In the genomic region with DNA sequence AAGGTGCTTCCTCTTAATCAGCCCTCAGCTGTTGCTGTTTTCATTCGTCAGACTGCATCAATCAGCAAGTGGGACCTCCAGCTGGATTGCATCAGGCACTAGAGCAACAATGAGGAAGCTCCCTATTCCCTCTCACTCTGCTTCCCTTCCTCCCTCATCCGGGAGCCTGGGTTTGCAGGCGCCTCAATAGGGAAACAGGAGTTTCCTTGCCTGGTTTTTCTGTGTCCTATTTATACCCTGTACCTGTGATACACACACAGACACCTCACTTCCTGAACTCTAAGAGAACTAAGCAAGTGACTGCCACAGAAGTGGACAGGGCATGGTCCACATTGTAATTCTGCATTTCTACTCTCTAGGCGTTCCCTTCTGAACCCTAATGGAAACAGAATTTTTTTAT, we compare ENCODE assay signal across 26 mouse cellular contexts.
A peak's percentile ranks its signal among the peaks of the same experiment; 100 is the strongest.
DNase-seq lines count a peak whose midpoint lies in the region; ATAC-seq and TF ChIP-seq lines count a peak whose summit lies in the region.
"Had no signal": no experiment of that assay in that cellular context is flagged by ENCODE, and none has a peak within 500 bp of the region (broad histone marks: within the 10 kb centered on the region; RNA-seq: fewer than 3 reads in every experiment).

No protein-coding gene starts in this region.

- 48% methylated on average over 4 of the region's 4 CpGs for WGBS in embryonic facial prominence, embryonic 13.5 days
- WGBS in embryonic facial prominence, embryonic 10.5 days = 58% methylated on average over 4 of the region's 4 CpGs
- 62% methylated on average over 4 of the region's 4 CpGs for WGBS in hindbrain, embryonic 10.5 days
- WGBS in hindbrain, postnatal 0 days = 71% methylated on average over 4 of the region's 4 CpGs
- WGBS in lung, postnatal 0 days = 38% methylated on average over 4 of the region's 4 CpGs
- 84% methylated on average over 4 of the region's 4 CpGs for WGBS in forebrain, embryonic 14.5 days

- no peak for TF ChIP-seq EP300 in lung, postnatal 0 days (IDR thresholded peaks at IDR 0.05)

- no peaks in the 10 kb centered on the region for H3K36me3 ChIP-seq in embryonic facial prominence, embryonic 13.5 days
- H3K36me3 ChIP-seq in embryonic facial prominence, embryonic 10.5 days (replicated peaks) = no peaks in the 10 kb centered on the region
- no peaks in the 10 kb centered on the region for H3K36me3 ChIP-seq in hindbrain, embryonic 10.5 days
- H3K36me3 ChIP-seq in hindbrain, postnatal 0 days (ENCODE audit: insufficient read depth, low read length) = no peaks in the 10 kb centered on the region
- no peaks in the 10 kb centered on the region for H3K36me3 ChIP-seq in lung, postnatal 0 days (ENCODE audit: insufficient read depth, low read length)
- H3K36me3 ChIP-seq in forebrain, embryonic 14.5 days (ENCODE audit: control insufficient read depth, insufficient read depth, low read length) = no peaks in the 10 kb centered on the region
- H3K36me3 ChIP-seq: embryonic facial prominence, embryonic 12.5 days; forebrain, embryonic 10.5 days; G1E had no signal

- H3K9ac ChIP-seq in embryonic facial prominence, embryonic 13.5 days = no peak overlapping the region
- no peak overlapping the region for H3K9ac ChIP-seq in hindbrain, postnatal 0 days (replicated peaks; ENCODE audit: low read length)
- H3K9ac ChIP-seq in lung, postnatal 0 days (replicated peaks; ENCODE audit: low read depth) = no peak overlapping the region
- H3K9ac ChIP-seq in forebrain, embryonic 14.5 days (ENCODE audit: low read length) = no peak overlapping the region
- H3K9ac ChIP-seq: embryonic facial prominence, embryonic 12.5 days; forebrain, embryonic 13.5 days; forebrain, postnatal 0 days; hindbrain, embryonic 14.5 days had no signal

- H3K9me3 ChIP-seq in embryonic facial prominence, embryonic 13.5 days = peaks cover 5% of the 10 kb centered on the region
- no peaks in the 10 kb centered on the region for H3K9me3 ChIP-seq in embryonic facial prominence, embryonic 10.5 days
- H3K9me3 ChIP-seq in hindbrain, embryonic 10.5 days = 0 out of 2 replicates have a peak, but pooled peaks cover 2% of the 10 kb centered on the region
- H3K9me3 ChIP-seq in hindbrain, postnatal 0 days (ENCODE audit: low read length) = 0 out of 2 replicates have a peak, but pooled peaks cover 4% of the 10 kb centered on the region
- H3K9me3 ChIP-seq in lung, postnatal 0 days (ENCODE audit: low read length) = no peaks in the 10 kb centered on the region; the same call in 1 of the 2 replicates
- 0 out of 2 replicates have a peak, but pooled peaks cover 3% of the 10 kb centered on the region for H3K9me3 ChIP-seq in forebrain, embryonic 14.5 days (replicated peaks; ENCODE audit: control insufficient read depth, low read length)
- H3K9me3 ChIP-seq: embryonic facial prominence, embryonic 12.5 days had no signal

- no peak overlapping the region for H3K4me3 ChIP-seq in embryonic facial prominence, embryonic 13.5 days
- no peak overlapping the region for H3K4me3 ChIP-seq in embryonic facial prominence, embryonic 10.5 days
- no peak overlapping the region for H3K4me3 ChIP-seq in hindbrain, embryonic 10.5 days
- H3K4me3 ChIP-seq in hindbrain, postnatal 0 days (ENCODE audit: low read length) = no peak overlapping the region
- no peak overlapping the region for H3K4me3 ChIP-seq in lung, postnatal 0 days (ENCODE audit: low read depth, low read length)
- no peak overlapping the region for H3K4me3 ChIP-seq in forebrain, embryonic 14.5 days (ENCODE audit: low read depth, low read length)
- H3K4me3 ChIP-seq: embryonic facial prominence, embryonic 12.5 days; forebrain, embryonic 10.5 days; forebrain, embryonic 13.5 days; gastrocnemius, adult 2 months; heart, adult 2 months had no signal

- ATAC-seq in embryonic facial prominence, embryonic 13.5 days (ENCODE audit: insufficient number of reproducible peaks, insufficient read depth, low FRiP score, low TSS enrichment, low read depth) = no peak
- no peak for ATAC-seq in hindbrain, postnatal 0 days
- ATAC-seq in lung, postnatal 0 days = no peak
- no peak for ATAC-seq in forebrain, embryonic 14.5 days
- ATAC-seq: forebrain, embryonic 13.5 days; forebrain, postnatal 0 days; Patski had no signal

- peak overlapping the region; percentile 52 for H3K27ac ChIP-seq in embryonic facial prominence, embryonic 13.5 days
- no peak overlapping the region for H3K27ac ChIP-seq in embryonic facial prominence, embryonic 10.5 days (replicated peaks)
- peak overlapping the region; percentile 56 for H3K27ac ChIP-seq in hindbrain, embryonic 10.5 days
- H3K27ac ChIP-seq in hindbrain, postnatal 0 days = no peak overlapping the region
- H3K27ac ChIP-seq in lung, postnatal 0 days (ENCODE audit: low read length) = no peak overlapping the region
- no peak overlapping the region for H3K27ac ChIP-seq in forebrain, embryonic 14.5 days (ENCODE audit: low read depth, low read length)
- H3K27ac ChIP-seq: forebrain, embryonic 10.5 days; forebrain, embryonic 13.5 days; gastrocnemius, adult 2 months; heart, adult 2 months; hindbrain, embryonic 14.5 days had no signal

- H3K4me2 ChIP-seq in embryonic facial prominence, embryonic 13.5 days = no peak overlapping the region
- no peak overlapping the region for H3K4me2 ChIP-seq in hindbrain, postnatal 0 days (ENCODE audit: low read depth, low read length)
- no peak overlapping the region for H3K4me2 ChIP-seq in lung, postnatal 0 days (replicated peaks; ENCODE audit: low read depth, low read length)
- no peak overlapping the region for H3K4me2 ChIP-seq in forebrain, embryonic 14.5 days (ENCODE audit: low read length)
- H3K4me2 ChIP-seq: embryonic facial prominence, embryonic 12.5 days; forebrain, embryonic 13.5 days; heart, embryonic 11.5 days; hindbrain, embryonic 14.5 days had no signal

- DNase-seq in embryonic facial prominence, embryonic 10.5 days (ENCODE audit: low spot score) = no peak
- DNase-seq in hindbrain, embryonic 10.5 days (ENCODE audit: low spot score) = no peak
- no peak for DNase-seq in hindbrain, postnatal 0 days (ENCODE audit: low spot score)
- peak; percentile 32 for DNase-seq in lung, postnatal 0 days (ENCODE audit: low spot score)
- no peak for DNase-seq in lung, postnatal 25 days (ENCODE audit: low spot score)
- no peak for DNase-seq in forebrain, embryonic 14.5 days (ENCODE audit: low spot score)
- DNase-seq: adrenal gland, postnatal 10 days; adrenal gland, postnatal 36 days; B cell, adult 2 months; cerebellum, adult 18-20 months; cerebellum, adult 9-10 months; cerebellum, postnatal 14 days; forebrain, postnatal 0 days; gastrocnemius, adult 2 months; gastrocnemius, postnatal 14 days; heart, adult 2 months; heart, postnatal 36 days had no signal

- no peaks in the 10 kb centered on the region for H3K27me3 ChIP-seq in embryonic facial prominence, embryonic 13.5 days
- no peaks in the 10 kb centered on the region for H3K27me3 ChIP-seq in embryonic facial prominence, embryonic 10.5 days (replicated peaks; ENCODE audit: low read depth, poor library complexity, severe bottlenecking)
- no peaks in the 10 kb centered on the region for H3K27me3 ChIP-seq in hindbrain, embryonic 10.5 days (ENCODE audit: insufficient read depth, poor library complexity, severe bottlenecking)
- no peaks in the 10 kb centered on the region for H3K27me3 ChIP-seq in hindbrain, postnatal 0 days (ENCODE audit: insufficient read depth, low read length)
- no peaks in the 10 kb centered on the region for H3K27me3 ChIP-seq in lung, postnatal 0 days (replicated peaks; ENCODE audit: insufficient read depth, low read length)
- H3K27me3 ChIP-seq in forebrain, embryonic 14.5 days (replicated peaks; ENCODE audit: control insufficient read depth, insufficient read depth, low read length) = no peaks in the 10 kb centered on the region
- H3K27me3 ChIP-seq: CH12.LX; embryonic facial prominence, embryonic 12.5 days; Patski had no signal

- TF ChIP-seq CTCF in hindbrain, postnatal 0 days (IDR thresholded peaks at IDR 0.05; ENCODE audit: low read depth) = no peak
- no peak for TF ChIP-seq CTCF in lung, postnatal 0 days (IDR thresholded peaks at IDR 0.05)

- peaks cover 16% of the 10 kb centered on the region for H3K4me1 ChIP-seq in embryonic facial prominence, embryonic 13.5 days
- H3K4me1 ChIP-seq in embryonic facial prominence, embryonic 10.5 days = peaks cover 15% of the 10 kb centered on the region
- H3K4me1 ChIP-seq in hindbrain, embryonic 10.5 days (replicated peaks) = peaks cover 20% of the 10 kb centered on the region
- no peaks in the 10 kb centered on the region for H3K4me1 ChIP-seq in hindbrain, postnatal 0 days (ENCODE audit: insufficient read depth, low read length)
- H3K4me1 ChIP-seq in lung, postnatal 0 days (ENCODE audit: insufficient read depth, low read depth, low read length) = no peaks in the 10 kb centered on the region; the same call in 1 of the 2 replicates
- peaks cover 6% of the 10 kb centered on the region; the same call in 1 of the 2 replicates for H3K4me1 ChIP-seq in forebrain, embryonic 14.5 days (ENCODE audit: control insufficient read depth, insufficient read depth, low read length)

Comparison
In these comparisons a context has a peak if more than half of its experiments do, and no peak if none do; other contexts are left out.
1. H3K27ac ChIP-seq: peak in embryonic facial prominence, embryonic 13.5 days (single experiment) and hindbrain, embryonic 10.5 days (single experiment); none in embryonic facial prominence, embryonic 10.5 days (single experiment), hindbrain, postnatal 0 days (single experiment), lung, postnatal 0 days (single experiment) and forebrain, embryonic 14.5 days (single experiment).